Mouse (Mus musculus) liver, embryonic 12.5 days (tissue): ENCODE measurements at regions not wholly inside any gene's neighbourhood (a gene's known extent, or its start where the extent isn't known, plus 50 kb on each side); places are given as distances from the start of the nearest gene placed in this dataset.
A peak's percentile ranks its signal among the peaks of the same experiment; 100 is the strongest.

ENCODE experiments used
- ATAC-seq: fragments of 200-750 bp; cut with Nextera tagmentation; 2 replicates; pipeline ENCODE4 v1.8.0; 2017; ENCODE audit warnings: moderate number of reproducible peaks, mild to moderate bottlenecking, moderate library complexity
- H3K27ac ChIP-seq: fragments of 300-500 bp; sonication (generic); 2 replicates; pipeline ENCODE4 v1.5.1; 2016; ENCODE audit warnings: mild to moderate bottlenecking
- H3K27me3 ChIP-seq: fragments of 300-500 bp; sonication (generic); replicated peaks from 2 replicates; pipeline ENCODE4 v1.6.1; 2016; ENCODE audit warnings: mild to moderate bottlenecking, moderate library complexity
- H3K36me3 ChIP-seq: fragments of 300-500 bp; sonication (generic); 2 replicates; pipeline ENCODE4 v1.6.1; 2016; ENCODE audit warnings: mild to moderate bottlenecking, moderate library complexity
- H3K4me1 ChIP-seq: fragments of 300-500 bp; sonication (generic); 2 replicates; pipeline ENCODE4 v1.6.1; 2016
- H3K4me2 ChIP-seq: fragments of 300-500 bp; sonication (generic); 2 replicates; pipeline ENCODE4 v1.6.1; 2016; ENCODE audit warnings: mild to moderate bottlenecking, moderate library complexity
- H3K4me3 ChIP-seq: fragments of 300-500 bp; sonication (generic); 2 replicates; pipeline ENCODE4 v1.5.1; 2016; ENCODE audit warnings: mild to moderate bottlenecking, moderate library complexity
- H3K9ac ChIP-seq: fragments of 300-500 bp; sonication (generic); 2 replicates; pipeline ENCODE4 v1.6.1; 2016; ENCODE audit warnings: mild to moderate bottlenecking, moderate library complexity
- H3K9me3 ChIP-seq: fragments of 300-500 bp; sonication (generic); replicated peaks from 2 replicates; pipeline ENCODE4 v1.6.1; 2016; ENCODE audit warnings: mild to moderate bottlenecking, moderate library complexity
- WGBS: fragments of 180-500 bp; shearing (Covaris S2); methylation state at CpG from one replicate; pipeline ENCODE4 v1.1.7; 2016; ENCODE audit not compliant: insufficient replicate concordance; 5-methylcytosine and 5-hydroxymethylcytosine counted together

- no peak for ATAC-seq
- no peaks in the 10 kb centered on the region for H3K4me1 ChIP-seq
- H3K4me3 ChIP-seq = no peak overlapping the region
- no peaks in the 10 kb centered on the region for H3K36me3 ChIP-seq
- WGBS = 69% methylated on average over 5 of the region's 5 CpGs
- no peak overlapping the region for H3K27ac ChIP-seq
- no peak overlapping the region for H3K4me2 ChIP-seq
- no peaks in the 10 kb centered on the region for H3K27me3 ChIP-seq
- H3K9me3 ChIP-seq = no peaks in the 10 kb centered on the region
- no peak overlapping the region for H3K9ac ChIP-seq
Observed at GRCm38 (mm10) chr3:9200156-9200555, 409.7 kb downstream of the Zfp704 start.

GRCm38 (mm10) chr3:9198652-9199332, 411.1 kb downstream of the Zfp704 start:
- no peaks in the 10 kb centered on the region for H3K36me3 ChIP-seq
- H3K9me3 ChIP-seq = no peaks in the 10 kb centered on the region
- no peak overlapping the region for H3K4me3 ChIP-seq
- H3K9ac ChIP-seq = no peak overlapping the region
- no peak overlapping the region for H3K27ac ChIP-seq
- H3K4me2 ChIP-seq = no peak overlapping the region
- no peak for ATAC-seq
- H3K27me3 ChIP-seq = no peaks in the 10 kb centered on the region
- H3K4me1 ChIP-seq = no peaks in the 10 kb centered on the region
- WGBS = 65% methylated on average over 9 of the region's 9 CpGs

- no peaks in the 10 kb centered on the region for H3K36me3 ChIP-seq
- no peak overlapping the region for H3K4me2 ChIP-seq
- H3K4me1 ChIP-seq = no peaks in the 10 kb centered on the region
- H3K9ac ChIP-seq = no peak overlapping the region
- H3K27me3 ChIP-seq = no peaks in the 10 kb centered on the region
- no peak for ATAC-seq
- no peak overlapping the region for H3K27ac ChIP-seq
- whole genome bisulfite sequencing = 60% methylated on average over 8 of the region's 8 CpGs
- H3K4me3 ChIP-seq = no peak overlapping the region
- no peaks in the 10 kb centered on the region for H3K9me3 ChIP-seq
Observed at GRCm38 (mm10) chr3:9195781-9196180, 414.1 kb downstream of the Zfp704 start.

- no peaks in the 10 kb centered on the region for H3K36me3 ChIP-seq
- no peak for ATAC-seq
- no peaks in the 10 kb centered on the region for H3K9me3 ChIP-seq
- H3K4me3 ChIP-seq = no peak overlapping the region
- no peaks in the 10 kb centered on the region for H3K4me1 ChIP-seq
- 71% methylated on average over 15 of the region's 15 CpGs for WGBS
- H3K4me2 ChIP-seq = no peak overlapping the region
- no peak overlapping the region for H3K9ac ChIP-seq
- H3K27ac ChIP-seq = no peak overlapping the region
- H3K27me3 ChIP-seq = no peaks in the 10 kb centered on the region
Observed at GRCm38 (mm10) chr3:9189366-9190287, 420.3 kb downstream of the Zfp704 start.

GRCm38 (mm10) chr3:9186364-9187120, 423.3 kb downstream of the Zfp704 start:
- no peak overlapping the region for H3K9ac ChIP-seq
- H3K27me3 ChIP-seq = no peaks in the 10 kb centered on the region
- H3K27ac ChIP-seq = no peak overlapping the region
- WGBS = 55% methylated on average over 6 of the region's 6 CpGs
- H3K4me3 ChIP-seq = no peak overlapping the region
- no peak overlapping the region for H3K4me2 ChIP-seq
- H3K36me3 ChIP-seq = no peaks in the 10 kb centered on the region
- no peaks in the 10 kb centered on the region for H3K9me3 ChIP-seq
- H3K4me1 ChIP-seq = no peaks in the 10 kb centered on the region
- no peak for ATAC-seq

GRCm38 (mm10) chr3:9181576-9181975, 428.3 kb downstream of the Zfp704 start:
- WGBS = 77% methylated on average over 11 of the region's 11 CpGs
- H3K4me2 ChIP-seq = no peak overlapping the region

GRCm38 (mm10) chr3:9179641-9180040, 430.2 kb downstream of the Zfp704 start:
- Histone ChIP-seq H3K27me3 (no peaks in the 10 kb centered on the region), H3K4me2 (no peak overlapping the region), H3K9ac (no peak overlapping the region), H3K9me3 (no peaks in the 10 kb centered on the region), H3K4me1 (no peaks in the 10 kb centered on the region), H3K36me3 (no peaks in the 10 kb centered on the region), H3K27ac (no peak overlapping the region), H3K4me3 (no peak overlapping the region)
- WGBS = 60% methylated on average over 6 of the region's 6 CpGs
- ATAC-seq = no peak

More at GRCm38 (mm10) chr3:9181576-9181975, 428.3 kb downstream of the Zfp704 start:
- Histone ChIP-seq H3K27ac (no peak overlapping the region), H3K27me3 (no peaks in the 10 kb centered on the region), H3K9ac (no peak overlapping the region), H3K4me3 (no peak overlapping the region), H3K9me3 (no peaks in the 10 kb centered on the region), H3K36me3 (no peaks in the 10 kb centered on the region), H3K4me1 (no peaks in the 10 kb centered on the region)
- no peak for ATAC-seq

GRCm38 (mm10) chr3:9174517-9174832, 435.4 kb downstream of the Zfp704 start:
- Histone ChIP-seq H3K36me3 (no peaks in the 10 kb centered on the region), H3K9me3 (no peaks in the 10 kb centered on the region), H3K27ac (no peak overlapping the region), H3K4me1 (no peaks in the 10 kb centered on the region), H3K4me2 (no peak overlapping the region), H3K27me3 (no peaks in the 10 kb centered on the region), H3K9ac (no peak overlapping the region), H3K4me3 (no peak overlapping the region)
- 48% methylated on average over 2 of the region's 2 CpGs for WGBS
- ATAC-seq = no peak

GRCm38 (mm10) chr3:9173643-9174516, 436.0 kb downstream of the Zfp704 start:
- Histone ChIP-seq H3K27me3 (no peaks in the 10 kb centered on the region), H3K4me3 (no peak overlapping the region), H3K36me3 (no peaks in the 10 kb centered on the region), H3K4me1 (no peaks in the 10 kb centered on the region), H3K9ac (no peak overlapping the region), H3K9me3 (no peaks in the 10 kb centered on the region), H3K4me2 (no peak overlapping the region), H3K27ac (no peak overlapping the region)
- ATAC-seq = no peak
- 61% methylated on average over 16 of the region's 16 CpGs for WGBS

- no peak overlapping the region for H3K4me2 ChIP-seq
- H3K4me1 ChIP-seq = no peaks in the 10 kb centered on the region
- H3K27me3 ChIP-seq = no peaks in the 10 kb centered on the region
- no peak overlapping the region for H3K27ac ChIP-seq
- ATAC-seq = no peak
- H3K4me3 ChIP-seq = no peak overlapping the region
- no peaks in the 10 kb centered on the region for H3K9me3 ChIP-seq
- 36% methylated on average over 1 of the region's 1 CpGs for WGBS
- H3K9ac ChIP-seq = no peak overlapping the region
- no peaks in the 10 kb centered on the region for H3K36me3 ChIP-seq
Observed at GRCm38 (mm10) chr3:9171970-9172369, 437.9 kb downstream of the Zfp704 start.

- 0 out of 2 replicates have a peak, but pooled peaks have one; percentile 30 for ATAC-seq
- Histone ChIP-seq H3K36me3 (no peaks in the 10 kb centered on the region), H3K27ac (no peak overlapping the region), H3K4me2 (no peak overlapping the region), H3K4me3 (no peak overlapping the region), H3K27me3 (no peaks in the 10 kb centered on the region), H3K9me3 (no peaks in the 10 kb centered on the region), H3K4me1 (no peaks in the 10 kb centered on the region), H3K9ac (no peak overlapping the region)
- WGBS = 45% methylated on average over 12 of the region's 12 CpGs
Observed at GRCm38 (mm10) chr3:9168955-9169354, 440.9 kb downstream of the Zfp704 start.
